Mouse (Mus musculus) granulocyte monocyte progenitor cell, adult 5-6 weeks (primary cell): ENCODE results near the gene Exd1. TPM values are rescaled to one million over a fixed set of nuclear protein-coding genes. Genes with fewer than 3 reads are reported as not detected.

Source experiments
- ATAC-seq: replicated peaks from 2 replicates; pipeline ENCODE4 v1.8.0; 2016; ENCODE audit warnings: mild to moderate bottlenecking, moderate TSS enrichment, inconsistent platforms; ENCODE audit not compliant: poor library complexity, severe bottlenecking
- total RNA-seq, 2 experiments: library from RNA; stranded (forward) in 1 of 2; stranded (reverse) in 1 of 2; fragments of 200-712, 200-1000 nt in 1 of 2; fragments of >200 nt in 1 of 2; fragmentation: Nextera tagmentation in 1 of 2; gene quantifications; 2 replicates each; pipeline ENCODE4 v1.2.3; 2014 to 2017

Gene Exd1
- total RNA-seq, 2 experiments from 2014 or later: 0.13 to 0.31 TPM

DNA sequence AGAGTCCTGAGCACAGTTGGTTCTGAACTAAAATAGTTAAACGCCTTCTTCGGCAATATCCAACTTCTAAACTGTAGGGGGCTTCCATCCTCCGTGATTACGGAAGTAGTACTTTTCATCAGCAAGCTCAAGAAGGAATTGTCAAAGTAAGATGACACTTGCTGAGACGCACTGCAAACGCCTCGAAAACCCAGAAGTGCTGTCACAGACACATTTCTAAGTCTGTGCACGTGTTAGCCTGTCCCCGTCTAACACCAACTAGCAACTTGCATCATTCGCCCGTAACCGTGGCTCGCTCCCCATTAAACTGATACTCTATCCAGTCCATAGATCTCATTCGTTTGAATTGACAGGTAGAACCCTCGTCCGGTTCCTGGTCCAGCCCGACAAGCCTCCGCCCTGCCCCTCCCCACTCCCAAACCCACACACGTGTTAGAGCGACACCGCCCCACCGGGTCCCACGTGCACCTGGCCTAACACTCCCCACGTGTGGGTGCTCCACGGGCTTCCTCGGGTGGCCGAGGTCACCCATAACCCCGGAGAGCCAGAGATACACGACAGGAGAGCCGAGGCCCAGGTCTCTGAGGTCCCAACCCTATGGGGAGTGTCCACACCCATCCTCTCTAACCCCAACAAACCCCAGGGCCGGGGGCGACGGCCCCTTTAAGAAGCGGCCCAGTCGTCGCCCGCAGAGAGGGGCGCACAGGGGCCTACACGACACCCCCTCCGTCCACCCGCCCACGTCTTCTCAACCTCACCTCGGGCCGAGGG, 70.6 kb downstream of the Exd1 start:
- peak; percentile 52 for ATAC-seq

- no peak for ATAC-seq
Observed at GRCm38 (mm10) chr2:119476166-119476565, 71.3 kb downstream of the Exd1 start.

Other genes starting within 250 kb of the Exd1 start
- not detected in 2 replicates for gene Dll4, start 221.8 kb downstream of the Exd1 start, total RNA-seq (2014; fragmentation: Nextera tagmentation)
- not detected in 2 replicates for gene Dll4, start 221.8 kb downstream of the Exd1 start, total RNA-seq (2017)
- not detected in 2 replicates for gene Chac1, start 196.4 kb downstream of the Exd1 start, total RNA-seq (2014; fragmentation: Nextera tagmentation)
- not detected in 2 replicates for gene Chac1, start 196.4 kb downstream of the Exd1 start, total RNA-seq (2017)
- 22.7 and 25.1 TPM in 2 replicates for gene Ino80, start 69.9 kb downstream of the Exd1 start, total RNA-seq (2014; fragmentation: Nextera tagmentation)
- 25.3 and 28.0 TPM in 2 replicates for gene Ino80, start 69.9 kb downstream of the Exd1 start, total RNA-seq (2017)
- 53.9 and 55.8 TPM in 2 replicates for gene Chp1, start 70 bp upstream of the Exd1 start, total RNA-seq (2014; fragmentation: Nextera tagmentation)
- 46.9 and 53.5 TPM in 2 replicates for gene Chp1, start 70 bp upstream of the Exd1 start, total RNA-seq (2017)
- 11.5 and 17.2 TPM in 2 replicates for gene Nusap1, start 70.7 kb upstream of the Exd1 start, total RNA-seq (2014; fragmentation: Nextera tagmentation)
- gene Nusap1, start 70.7 kb upstream of the Exd1 start, total RNA-seq (2017): 95.4 and 98.2 TPM in 2 replicates
- gene Oip5, start 70.8 kb upstream of the Exd1 start, total RNA-seq (2014; fragmentation: Nextera tagmentation): 12.2 and 19.0 TPM in 2 replicates
- gene Oip5, start 70.8 kb upstream of the Exd1 start, total RNA-seq (2017): 17.7 and 19.9 TPM in 2 replicates
- 30.0 and 30.7 TPM in 2 replicates for gene Ndufaf1, start 115.2 kb upstream of the Exd1 start, total RNA-seq (2014; fragmentation: Nextera tagmentation)
- 22.1 and 23.6 TPM in 2 replicates for gene Ndufaf1, start 115.2 kb upstream of the Exd1 start, total RNA-seq (2017)
- 45.2 and 49.5 TPM in 2 replicates for gene Rtf1, start 127.4 kb upstream of the Exd1 start, total RNA-seq (2014; fragmentation: Nextera tagmentation)
- gene Rtf1, start 127.4 kb upstream of the Exd1 start, total RNA-seq (2017): 33.3 and 38.8 TPM in 2 replicates
- gene Itpka, start 194.7 kb upstream of the Exd1 start, total RNA-seq (2014; fragmentation: Nextera tagmentation): 0.47 TPM in 1 of 2 replicates, not detected in the other
- 0.57 TPM in 1 of 2 replicates, not detected in the other for gene Itpka, start 194.7 kb upstream of the Exd1 start, total RNA-seq (2017)
- gene Ltk, start 212.8 kb upstream of the Exd1 start, total RNA-seq (2014; fragmentation: Nextera tagmentation): not detected in 2 replicates
- gene Ltk, start 212.8 kb upstream of the Exd1 start, total RNA-seq (2017): not detected in 2 replicates
- 15.8 and 16.1 TPM in 2 replicates for gene Rpap1, start 239.9 kb upstream of the Exd1 start, total RNA-seq (2014; fragmentation: Nextera tagmentation)
- gene Rpap1, start 239.9 kb upstream of the Exd1 start, total RNA-seq (2017): 10.7 and 11.7 TPM in 2 replicates